Mouse (Mus musculus) adrenal gland, adult 2 months (tissue): ENCODE results near the gene Focad. TPM values are rescaled to one million over a fixed set of nuclear protein-coding genes. Genes with fewer than 3 reads are reported as not detected.

Experiments used
- DNase-seq: peaks from one replicate; pipeline ENCODE4 v3.0.0; 2021
- polyA plus RNA-seq: library from polyadenylated mRNA; depleted of rRNA; stranded (reverse); fragments of >200 nt; gene quantifications from 2 replicates; pipeline ENCODE4 v1.2.3, GENCODE M21; 2012
- total RNA-seq, 2 experiments: library from RNA; stranded (reverse); gene quantifications; 2 replicates each; pipeline ENCODE4 v1.2.3; 2021

Gene Focad
- total and polyA plus RNA-seq, 3 experiments, result 8.1 to 22.2 (median 19.9) TPM

DNA sequence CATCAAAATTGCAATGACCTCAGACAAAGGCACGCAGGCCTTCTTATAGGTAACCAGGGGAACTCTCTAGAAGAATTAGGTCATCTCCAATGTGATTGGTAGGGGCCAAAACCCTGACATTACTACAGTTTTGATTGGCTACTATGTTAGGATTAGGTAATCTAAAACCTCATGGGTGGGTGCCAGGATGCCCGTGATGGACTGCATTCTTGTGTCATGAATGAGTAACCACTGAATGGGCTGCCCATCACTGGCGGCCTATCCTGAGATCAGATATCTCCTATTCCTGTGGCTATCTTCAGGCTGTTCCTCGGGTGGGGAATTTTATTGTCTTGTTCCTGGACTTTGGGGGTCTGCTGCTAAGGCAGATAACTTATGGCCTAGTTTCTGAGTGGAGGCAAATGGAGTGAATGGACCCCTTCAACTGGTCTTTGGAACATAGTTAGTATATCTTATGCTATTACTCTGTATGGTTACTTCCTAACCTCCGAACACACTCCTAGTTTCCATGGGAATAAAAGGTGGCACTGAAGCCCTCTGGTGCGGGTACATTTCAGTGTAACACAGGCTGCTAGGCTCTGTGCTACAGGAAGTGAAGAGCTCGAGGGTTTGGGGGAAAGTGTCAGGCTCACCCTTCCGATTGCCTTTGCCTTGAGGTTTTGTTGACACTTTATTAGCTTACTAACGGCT is 306.0 kb downstream of the Focad start:
- DNase-seq, result no peak

- no peak for DNase-seq
Observed at GRCm38 (mm10) chr4:88400992-88401313, 306.5 kb downstream of the Focad start.

DNA sequence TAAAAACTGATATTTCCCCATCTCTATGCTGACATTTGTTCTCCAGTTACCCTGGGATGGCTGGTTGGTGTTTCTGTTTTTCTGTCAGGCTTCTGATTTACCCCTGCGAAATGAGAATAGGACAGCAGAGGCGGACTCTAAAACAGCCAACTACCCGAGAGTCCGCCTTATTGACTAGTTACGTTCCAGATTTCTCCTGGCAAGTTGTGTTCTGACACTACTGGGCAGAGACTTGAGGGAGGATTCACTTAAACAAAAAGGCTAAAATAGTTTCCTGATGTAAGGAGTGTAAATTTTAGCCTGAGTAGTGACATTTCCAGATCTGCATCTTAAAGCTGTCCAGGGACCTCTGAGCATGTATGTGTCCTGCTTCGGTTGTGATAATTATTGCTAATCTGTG is 308.5 kb downstream of the Focad start:
- DNase-seq, result no peak

DNA sequence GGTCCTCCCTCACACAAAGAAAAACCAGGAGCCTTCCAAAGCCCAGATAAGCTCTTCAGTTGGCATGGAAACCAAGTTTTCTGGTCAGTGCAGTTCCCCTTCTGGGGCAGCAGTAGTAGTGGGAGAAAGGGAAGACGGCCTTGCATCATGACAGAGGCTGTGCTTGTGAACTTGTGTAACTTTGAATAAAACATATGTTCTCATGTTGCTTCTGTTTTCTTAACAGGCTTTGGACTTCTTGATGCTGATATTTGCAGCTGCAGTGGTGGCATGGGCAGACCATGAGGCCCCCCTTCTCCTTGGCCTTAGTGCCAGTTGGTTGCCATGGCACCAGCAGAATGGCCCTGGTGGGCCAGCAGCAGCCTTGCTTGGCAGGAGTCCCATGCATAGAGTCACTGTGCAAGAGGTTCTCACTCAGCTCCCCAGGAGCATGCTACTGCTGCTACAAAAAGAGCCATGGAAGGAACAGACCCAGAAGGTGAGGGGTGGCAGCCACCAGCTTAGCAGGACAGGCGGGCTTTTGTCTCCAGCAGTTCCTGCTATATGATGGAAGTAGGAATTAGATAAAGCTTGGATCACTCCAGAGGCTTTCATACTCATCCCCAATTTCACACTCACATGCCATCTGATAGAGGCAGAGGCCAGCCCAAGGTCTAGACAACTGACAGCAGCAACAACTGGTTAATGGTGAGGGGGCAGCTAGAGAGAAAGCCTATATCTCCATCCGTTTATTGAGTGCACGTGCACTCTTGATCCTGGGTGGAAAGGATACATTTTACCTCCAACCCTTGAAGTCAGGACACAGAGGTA is 312.7 kb downstream of the Focad start:
- DNase-seq, result peak; percentile 50

GRCm38 (mm10) chr4:88409279-88409678 is 314.9 kb downstream of the Focad start:
- DNase-seq, result no peak

DNA sequence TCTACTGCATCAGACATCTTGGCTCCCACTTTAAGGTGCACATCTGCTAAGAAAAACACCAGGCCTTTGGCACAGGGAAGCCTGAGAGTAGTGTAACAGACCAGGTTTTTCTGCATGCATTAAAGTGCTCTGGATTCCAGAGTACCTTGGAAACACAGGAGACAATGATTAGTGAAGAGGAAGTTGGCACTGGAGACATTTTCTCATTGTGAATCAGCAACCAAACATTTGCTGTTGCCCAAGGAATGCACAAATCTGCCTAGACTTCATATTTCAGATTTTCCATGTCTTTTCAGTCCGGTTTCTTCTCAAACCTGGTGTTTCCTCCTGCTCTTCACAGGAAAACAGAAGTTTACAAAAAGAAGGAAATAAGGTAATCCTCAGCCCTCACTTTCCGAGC is 317.9 kb downstream of the Focad start:
- DNase-seq, result no peak

DNA sequence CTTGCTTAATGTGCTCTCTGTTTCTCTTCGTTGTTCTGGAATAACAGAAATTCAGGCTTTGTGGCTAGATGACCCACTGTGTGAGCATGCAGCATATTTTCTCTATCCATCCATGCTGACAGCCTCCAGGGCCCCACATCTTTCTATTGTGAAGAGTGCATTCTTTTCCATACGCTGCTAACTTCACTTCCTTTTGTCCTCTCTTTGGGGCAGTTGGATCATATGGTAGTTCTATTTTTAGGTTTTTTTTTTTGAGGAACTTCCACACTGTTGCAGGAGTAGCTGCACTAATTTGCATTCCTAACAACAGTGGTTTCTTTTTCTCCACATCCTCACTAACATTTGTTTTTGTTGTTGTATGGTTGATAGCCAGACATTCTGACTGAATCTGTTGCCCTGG is 320.6 kb downstream of the Focad start:
- DNase-seq, result no peak

- no peak for DNase-seq
Observed at GRCm38 (mm10) chr4:88419378-88419777, 324.9 kb downstream of the Focad start.

GRCm38 (mm10) chr4:88424563-88424962 is 330.1 kb downstream of the Focad start:
- no peak for DNase-seq

DNA sequence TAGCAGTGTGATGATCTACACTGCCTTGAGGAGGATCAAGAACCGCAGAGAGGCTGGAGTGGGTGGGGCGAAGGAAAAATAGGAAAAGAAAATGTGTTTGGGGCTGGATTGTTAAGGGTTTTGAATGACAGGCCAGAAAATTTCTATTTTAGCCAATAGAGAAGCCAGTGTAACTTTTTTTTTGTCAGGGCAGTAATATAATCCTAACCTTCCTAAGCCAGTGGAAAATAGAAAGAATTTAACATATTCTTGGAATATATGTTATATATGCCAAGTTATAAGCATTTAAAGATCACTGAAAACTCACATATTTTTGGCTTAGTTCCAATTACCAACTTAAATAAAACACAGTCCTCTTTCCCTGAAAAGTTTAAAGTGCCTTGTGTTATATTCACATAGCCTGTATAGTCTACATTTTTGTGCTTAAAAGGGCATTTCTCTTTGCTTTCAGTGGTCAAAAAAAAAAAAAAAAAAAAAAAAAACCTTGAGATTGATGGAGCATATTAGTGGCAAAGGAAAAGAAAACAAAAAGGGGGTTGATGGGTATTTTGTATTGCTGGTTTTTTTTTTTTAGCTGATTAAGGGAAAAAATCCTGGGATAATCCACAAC is 333.3 kb downstream of the Focad start:
- no peak for DNase-seq

GRCm38 (mm10) chr4:88432412-88433024 is 338.1 kb downstream of the Focad start:
- DNase-seq, result no peak

- peak; percentile 16 for DNase-seq
Observed at GRCm38 (mm10) chr4:88436593-88437165, 342.2 kb downstream of the Focad start.

DNA sequence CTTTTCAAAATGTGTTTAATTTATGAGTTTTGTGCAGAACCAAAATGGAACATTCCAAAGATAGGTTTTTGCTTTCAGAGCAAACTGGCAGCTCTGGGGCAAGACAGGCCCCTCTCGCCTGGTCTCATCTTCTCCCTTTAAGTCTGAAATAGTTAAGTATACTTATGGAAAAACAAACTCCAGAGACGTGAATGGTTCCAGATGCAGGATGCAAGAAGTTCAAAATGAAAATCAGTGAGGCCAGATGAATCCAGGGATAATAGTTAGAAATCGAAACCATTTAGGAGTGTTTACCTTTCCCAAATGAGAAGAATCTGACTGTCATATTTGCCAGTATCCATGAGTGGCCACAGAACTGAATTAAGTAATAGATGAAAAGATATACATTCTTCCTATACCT is 342.7 kb downstream of the Focad start:
- DNase-seq, result no peak

DNA sequence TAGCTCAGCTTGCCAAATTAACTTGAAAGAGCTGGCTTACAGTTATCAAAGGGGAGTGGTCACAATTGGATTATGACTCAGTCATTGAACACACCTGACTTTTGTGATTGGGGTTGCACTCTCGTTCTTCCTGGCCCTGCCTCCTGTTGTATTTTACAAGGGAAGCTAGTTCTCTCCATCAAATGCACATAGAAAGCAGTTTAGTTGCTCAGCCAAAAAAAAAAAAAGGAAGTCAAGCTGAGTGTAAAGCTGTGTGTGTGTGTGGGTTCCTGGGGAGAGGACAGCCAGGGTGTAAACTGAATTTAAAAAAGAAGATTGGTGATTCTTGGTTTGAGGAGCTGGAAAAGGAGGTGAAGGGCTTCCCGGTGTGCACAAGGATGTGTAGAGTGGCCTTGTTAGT is 343.5 kb downstream of the Focad start:
- no peak for DNase-seq

DNA sequence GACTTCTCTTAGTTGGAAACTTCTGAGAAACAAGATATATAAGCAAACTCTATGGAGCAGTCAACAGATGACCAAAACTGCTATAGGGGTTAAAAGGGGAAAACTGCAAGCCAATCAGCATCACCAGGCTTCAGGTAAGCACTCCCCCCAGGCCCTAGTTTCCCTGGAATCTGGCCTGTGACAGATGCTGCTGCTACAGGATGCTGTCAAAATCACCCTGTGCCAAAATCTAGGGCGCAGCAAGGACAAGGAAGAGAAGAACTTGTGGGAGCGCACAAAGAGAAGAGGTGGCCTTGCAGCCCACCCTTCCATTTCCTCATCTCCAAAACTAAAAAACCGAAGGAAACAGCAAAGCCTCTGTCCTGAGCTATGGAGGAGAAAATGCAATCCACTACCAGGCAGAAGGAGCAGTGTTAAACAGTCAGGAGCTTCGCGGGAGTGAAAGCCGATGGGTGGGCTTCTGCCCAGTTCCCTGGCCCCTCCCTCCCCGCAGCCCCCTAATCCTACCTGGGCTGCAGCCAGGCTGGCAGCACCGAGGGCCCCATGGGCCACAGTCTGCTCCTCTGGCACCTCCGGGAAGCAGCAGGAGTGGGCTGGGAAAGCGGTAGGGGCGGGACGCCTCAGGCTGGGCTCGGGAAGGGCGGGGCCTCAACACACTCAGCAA is 344.0 kb downstream of the Focad start, which contains the start of gene Hacd4:
Gene Hacd4, minus strand, starts transcription at position 603 of the 664 bp plus-strand sequence.
- peak; percentile 87 for DNase-seq

DNA sequence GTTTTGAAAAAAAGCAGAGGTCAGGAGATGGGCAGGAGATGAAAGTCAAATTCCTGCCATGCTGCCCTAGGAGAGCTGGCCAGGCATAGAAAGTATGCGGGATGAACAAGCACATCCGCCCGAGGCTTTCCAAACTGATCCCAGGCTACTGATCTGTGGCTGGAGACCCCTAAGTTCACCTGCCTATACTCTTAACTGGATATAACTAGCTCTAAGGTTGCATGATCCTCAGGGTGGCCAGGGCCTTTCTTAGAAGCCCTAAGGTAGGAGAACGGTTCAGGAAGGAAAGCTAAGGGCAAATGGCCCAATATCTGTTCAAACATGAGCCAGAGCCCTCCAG is 344.5 kb downstream of the Focad start:
- DNase-seq, result no peak

DNA sequence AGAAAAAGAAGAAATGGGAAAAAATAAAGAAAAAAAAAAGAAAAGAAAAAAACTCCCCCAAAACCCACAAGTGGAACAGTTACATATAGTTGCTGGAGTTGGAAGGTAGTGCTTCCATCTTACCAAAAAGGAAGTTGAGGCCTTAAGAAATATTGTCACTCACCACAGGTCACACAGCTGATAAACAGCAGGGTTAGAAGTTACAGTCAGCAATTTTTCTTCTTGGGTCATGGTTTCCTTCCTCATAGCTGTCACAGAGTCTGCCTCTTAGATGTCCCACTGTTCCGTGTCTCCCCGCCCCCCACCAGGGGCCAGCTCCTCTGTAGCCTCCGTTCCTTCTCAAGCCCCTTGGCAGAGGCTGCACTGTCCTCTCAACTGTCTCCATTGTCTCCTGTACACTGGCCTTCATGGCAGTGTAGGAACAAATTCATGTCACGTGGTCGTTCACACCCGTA is 345.3 kb downstream of the Focad start:
- DNase-seq, result no peak

DNA sequence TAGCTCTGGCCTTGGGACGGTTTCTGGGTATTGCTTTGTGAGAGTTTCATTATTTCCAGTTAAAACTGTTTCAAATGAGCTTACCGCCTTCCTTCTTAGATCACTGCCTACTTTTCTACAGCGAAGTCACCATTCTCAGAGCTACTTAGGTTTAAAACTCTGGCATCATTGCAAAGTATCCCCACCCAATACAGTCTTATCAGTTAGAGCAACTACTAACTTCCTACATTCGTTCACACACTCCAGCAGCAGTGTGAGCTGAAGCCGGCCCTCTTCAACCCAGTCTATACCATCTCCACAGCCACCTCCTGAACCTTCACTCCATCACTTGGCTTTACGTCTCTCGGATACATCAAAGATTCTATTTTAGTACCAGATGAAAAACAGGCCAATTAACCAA is 346.4 kb downstream of the Focad start:
- DNase-seq, result no peak

- DNase-seq, result no peak
Observed at GRCm38 (mm10) chr4:88448976-88449375, 354.5 kb downstream of the Focad start.

DNA sequence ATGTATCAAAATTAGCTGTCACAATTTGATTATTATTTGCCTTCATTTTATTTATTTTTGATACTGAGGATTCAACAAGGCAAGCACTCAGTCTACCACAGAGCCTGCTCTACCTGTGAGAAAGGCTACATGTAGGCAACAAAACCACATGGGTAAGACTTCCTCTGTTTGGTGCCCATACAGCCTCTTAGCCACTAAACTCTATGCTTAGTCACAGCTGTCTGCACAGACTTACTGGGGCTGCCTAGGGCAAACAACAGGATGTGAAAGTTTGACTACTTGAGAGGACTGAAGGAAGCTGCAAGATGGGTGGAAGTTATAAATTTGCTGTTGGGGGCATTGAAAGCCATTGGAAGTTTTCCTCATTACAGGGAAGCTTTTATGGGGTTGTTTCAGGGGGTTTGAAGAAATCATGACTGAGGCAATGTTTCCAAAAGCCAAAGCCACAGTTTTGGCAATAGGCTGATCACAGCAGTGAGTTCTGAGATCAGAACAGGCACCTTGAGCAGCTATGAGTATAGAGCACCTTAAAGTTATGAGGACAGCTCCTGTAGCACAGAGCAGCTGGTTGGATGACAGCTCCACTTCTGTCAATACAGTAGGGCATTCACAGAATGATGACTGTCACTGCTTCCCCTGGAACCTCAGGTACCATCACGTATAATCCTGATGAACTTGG is 355.8 kb downstream of the Focad start:
- no peak for DNase-seq

DNA sequence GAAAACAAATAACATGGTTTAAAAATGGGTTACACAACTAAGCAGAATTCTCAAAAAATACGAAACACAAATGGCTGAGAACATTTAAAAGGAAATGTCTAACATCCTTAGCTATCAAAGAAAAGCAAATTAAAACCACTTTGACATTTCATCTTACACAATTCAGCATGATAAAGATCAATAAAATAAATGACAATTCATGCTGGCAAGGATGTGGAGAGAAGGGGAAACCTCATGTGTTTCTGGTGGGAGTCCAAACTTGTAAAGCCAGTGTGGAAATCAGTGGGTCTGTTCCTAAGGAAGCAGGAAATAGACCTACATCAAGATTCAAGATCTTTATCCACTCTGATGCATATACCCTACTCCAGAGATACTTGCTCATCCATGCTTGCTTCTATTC is 363.7 kb downstream of the Focad start:
- no peak for DNase-seq
